In the genomic region with DNA sequence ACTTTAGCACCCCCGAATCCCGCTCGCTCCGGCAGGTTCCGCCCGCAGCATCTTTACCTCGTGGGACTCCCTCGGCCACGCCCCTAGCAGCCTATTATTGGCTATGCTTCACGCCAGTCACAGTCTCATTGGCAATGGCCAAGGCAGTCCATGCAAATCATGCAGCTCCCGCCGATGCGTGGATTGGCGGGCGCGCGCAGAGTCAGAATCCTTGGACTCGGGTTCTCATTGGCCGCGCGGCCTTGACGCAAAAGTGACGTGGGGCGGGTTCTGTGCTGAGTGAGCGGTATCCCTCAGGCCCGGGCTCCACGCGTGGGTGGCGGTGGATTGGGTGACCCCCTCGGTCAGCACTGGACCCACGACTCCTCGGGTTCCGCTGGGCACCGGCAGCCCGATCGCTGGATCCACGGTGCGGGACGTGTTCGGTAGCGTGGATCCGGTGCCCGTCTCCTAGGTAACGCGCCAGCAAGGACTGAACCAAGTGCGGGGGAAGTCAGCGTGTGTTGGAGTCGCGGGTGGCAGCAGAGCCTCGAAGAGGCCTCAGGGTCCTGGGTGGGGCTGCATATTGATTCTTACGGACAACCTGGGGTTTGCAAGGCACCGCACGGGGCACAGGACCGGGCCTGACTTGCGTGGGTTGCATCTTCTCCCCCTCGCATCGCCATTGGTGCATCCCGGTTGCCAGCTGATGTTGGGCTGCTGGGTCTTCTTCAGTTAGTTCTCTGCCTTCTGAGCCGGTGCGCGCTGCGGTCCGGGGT, we compare ENCODE assay signal across 8 mouse cellular contexts. TPM values are rescaled to one million over a fixed set of nuclear protein-coding genes. Genes with fewer than 3 reads are reported as not detected.
DNase-seq lines count a peak whose midpoint lies in the region; ATAC-seq and TF ChIP-seq lines count a peak whose summit lies in the region.

A gene (minus strand): TSS at position 406 of the 758 bp plus-strand sequence.

- peaks cover 27% of the 10 kb centered on the region for H3K4me1 ChIP-seq in hindbrain, embryonic 10.5 days (replicated peaks)
- peaks cover 17% of the 10 kb centered on the region for H3K4me1 ChIP-seq in lung, embryonic 15.5 days
- H3K4me1 ChIP-seq in olfactory bulb, adult 2 months (ENCODE audit: control insufficient read depth, insufficient read depth, low read length): peaks cover 48% of the 10 kb centered on the region

- peaks cover 3% of the 10 kb centered on the region; the same call in 1 of the 2 replicates for H3K9me3 ChIP-seq in hindbrain, embryonic 10.5 days
- no peaks in the 10 kb centered on the region for H3K9me3 ChIP-seq in lung, embryonic 15.5 days

- TF ChIP-seq POLR2A in olfactory bulb, adult 2 months (IDR thresholded peaks at IDR 0.05; ENCODE audit: insufficient read depth, low read depth, low read length): peak; percentile 51

- peak within 1 kb of the TSS; percentile 93 for H3K4me2 ChIP-seq in lung, embryonic 15.5 days

- peak within 1 kb of the TSS; percentile 79 for H3K4me3 ChIP-seq in hindbrain, embryonic 10.5 days
- peak within 1 kb of the TSS; percentile 78 for H3K4me3 ChIP-seq in lung, embryonic 15.5 days
- peak within 1 kb of the TSS; percentile 79 for H3K4me3 ChIP-seq in olfactory bulb, adult 2 months (ENCODE audit: insufficient read depth, low read depth, low read length)

- DNase-seq in NIH3T3 (ENCODE audit: low read depth): peak; percentile 98
- DNase-seq in cerebellum, adult 9-11 months: peak; percentile 100
- peak; percentile 99 to 100 for DNase-seq in frontal cortex, adult 2 months (ENCODE audit: extremely low spot score in 1 of 2, low spot score in 1 of 2)
- peak; percentile 99 for DNase-seq in hindbrain, embryonic 10.5 days (ENCODE audit: low spot score)
- peak; percentile 100 for DNase-seq in layer of hippocampus, adult 9-10 months (ENCODE audit: low spot score)
- DNase-seq in thymus, adult 18-20 months: peak; percentile 99 to 100

- ATAC-seq in lung, embryonic 15.5 days (ENCODE audit: borderline replicate concordance, extremely low read depth, low FRiP score, low TSS enrichment): peak; percentile 95

- H3K36me3 ChIP-seq in hindbrain, embryonic 10.5 days: peaks cover 3% of the 10 kb centered on the region; the same call in 1 of the 2 replicates
- no peaks in the 10 kb centered on the region for H3K36me3 ChIP-seq in lung, embryonic 15.5 days

- under 1% methylated on average over 63 of the region's 63 CpGs for WGBS in hindbrain, embryonic 10.5 days
- under 1% methylated on average over 63 of the region's 63 CpGs for WGBS in lung, embryonic 15.5 days
- under 1% methylated on average over 63 of the region's 63 CpGs for WGBS in olfactory bulb, adult 2 months

- peak within 1 kb of the TSS; percentile 76 for H3K9ac ChIP-seq in lung, embryonic 15.5 days

- H3K27ac ChIP-seq in hindbrain, embryonic 10.5 days: peak within 1 kb of the TSS; percentile 99
- peak within 1 kb of the TSS; percentile 60 for H3K27ac ChIP-seq in lung, embryonic 15.5 days
- peak within 1 kb of the TSS; percentile 97 for H3K27ac ChIP-seq in olfactory bulb, adult 2 months (ENCODE audit: insufficient read depth, low read depth, low read length)

- TF ChIP-seq CTCF in olfactory bulb, adult 2 months (IDR thresholded peaks at IDR 0.05; ENCODE audit: insufficient read depth, low read depth, low read length): no peak

- H3K27me3 ChIP-seq in hindbrain, embryonic 10.5 days (ENCODE audit: insufficient read depth, poor library complexity, severe bottlenecking): peaks cover 26% of the 10 kb centered on the region
- peaks cover 20% of the 10 kb centered on the region for H3K27me3 ChIP-seq in lung, embryonic 15.5 days

RNA-seq across cellular contexts. Expression of the gene that starts here (rescaled TPM):
- 192 and 194 TPM in 2 replicates for polyA plus RNA-seq in frontal cortex, adult 2 months (2012; rRNA removed)
- polyA plus RNA-seq in hindbrain, embryonic 10.5 days (2016; fragmentation: Nextera tagmentation; extraction: Ambion mirVana): 11.6 and 16.0 TPM in 2 replicates
- 5.4 and 7.3 TPM in 2 replicates for polyA plus RNA-seq in lung, embryonic 15.5 days (2015; fragmentation: Nextera tagmentation; extraction: Ambion mirVana)
- polyA plus RNA-seq in olfactory bulb, adult 2 months (2012; ENCODE audit: insufficient read depth, insufficient read length, low replicate concordance, missing spikeins): not detected in 2 replicates

Comparison
In these comparisons a context has a peak if more than half of its experiments do, and no peak if none do; other contexts are left out.
1. Peak in every context shown above with its lines: DNase-seq, ATAC-seq, H3K4me3 ChIP-seq and H3K27ac ChIP-seq.